Mouse (Mus musculus) gastrocnemius, adult 18-20 months (tissue): ENCODE data around the gene Kcnj1. TPM values are rescaled to one million over a fixed set of nuclear protein-coding genes. Genes with fewer than 3 reads are reported as not detected.

Experiments
- DNase-seq: peaks from one replicate; pipeline ENCODE4 v3.0.0; 2021; ENCODE audit warnings: low spot score
- long read RNA-seq, 2 experiments: library from polyadenylated mRNA; stranded (forward); transcript quantifications; one replicate each; pipeline ENCODE4 v2.0.0; 2021
- total RNA-seq, 2 experiments: library from RNA; stranded (reverse); gene quantifications; 2 replicates each; pipeline ENCODE4 v1.2.3; 2021

Kcnj1 gene
- not detected for total RNA-seq
- long read RNA-seq, experiment 1: 0 reads
- long read RNA-seq, experiment 2: 0 reads

DNA sequence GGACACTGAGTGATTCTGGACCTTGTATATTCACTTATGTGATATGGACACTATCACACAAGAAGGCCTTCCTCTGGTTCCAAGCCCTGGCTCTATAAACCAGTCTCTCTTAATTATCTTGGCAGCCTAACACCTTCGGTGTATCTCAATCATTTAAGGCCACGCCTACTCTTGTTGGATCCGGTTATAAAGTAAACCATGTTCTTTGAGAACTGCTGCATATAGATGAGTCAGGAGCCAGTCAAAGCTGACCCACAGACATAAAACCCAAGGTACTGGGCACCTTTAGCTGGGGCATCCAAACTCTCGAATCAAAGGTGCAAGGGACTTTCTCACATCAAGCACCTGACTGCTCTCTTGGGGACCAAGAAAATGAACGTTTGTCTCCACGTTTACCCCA, at the start of gene Kcnj1:
Kcnj1 (plus strand) TSS at position 292 of the 400 bp plus-strand sequence.
- DNase-seq: no peak

- no peak for DNase-seq
Measured at GRCm38 (mm10) chr9:32323610-32324009, 48.7 kb upstream of the Kcnj1 start.

DNA sequence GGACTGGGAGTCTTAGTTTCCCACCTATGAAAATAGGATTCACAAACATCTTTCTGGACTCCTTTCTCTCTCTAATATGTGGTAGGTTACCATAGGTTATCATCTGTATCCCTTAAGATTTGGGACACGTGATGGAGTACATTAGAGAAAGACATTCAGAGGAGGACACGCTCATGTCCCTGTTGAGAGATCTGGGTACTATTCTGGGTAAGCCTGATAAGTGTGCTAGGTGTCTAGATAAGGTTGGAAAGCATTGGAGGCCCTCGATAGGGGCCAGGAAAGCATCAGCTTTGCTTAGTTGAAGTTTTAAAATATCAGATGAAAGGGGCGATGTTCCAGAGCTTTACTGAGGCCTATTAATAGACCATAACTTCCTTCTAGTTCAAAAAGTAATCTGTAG, 43.5 kb upstream of the Kcnj1 start:
- DNase-seq: no peak

- DNase-seq: no peak
Measured at GRCm38 (mm10) chr9:32331162-32331561, 41.1 kb upstream of the Kcnj1 start.

DNA sequence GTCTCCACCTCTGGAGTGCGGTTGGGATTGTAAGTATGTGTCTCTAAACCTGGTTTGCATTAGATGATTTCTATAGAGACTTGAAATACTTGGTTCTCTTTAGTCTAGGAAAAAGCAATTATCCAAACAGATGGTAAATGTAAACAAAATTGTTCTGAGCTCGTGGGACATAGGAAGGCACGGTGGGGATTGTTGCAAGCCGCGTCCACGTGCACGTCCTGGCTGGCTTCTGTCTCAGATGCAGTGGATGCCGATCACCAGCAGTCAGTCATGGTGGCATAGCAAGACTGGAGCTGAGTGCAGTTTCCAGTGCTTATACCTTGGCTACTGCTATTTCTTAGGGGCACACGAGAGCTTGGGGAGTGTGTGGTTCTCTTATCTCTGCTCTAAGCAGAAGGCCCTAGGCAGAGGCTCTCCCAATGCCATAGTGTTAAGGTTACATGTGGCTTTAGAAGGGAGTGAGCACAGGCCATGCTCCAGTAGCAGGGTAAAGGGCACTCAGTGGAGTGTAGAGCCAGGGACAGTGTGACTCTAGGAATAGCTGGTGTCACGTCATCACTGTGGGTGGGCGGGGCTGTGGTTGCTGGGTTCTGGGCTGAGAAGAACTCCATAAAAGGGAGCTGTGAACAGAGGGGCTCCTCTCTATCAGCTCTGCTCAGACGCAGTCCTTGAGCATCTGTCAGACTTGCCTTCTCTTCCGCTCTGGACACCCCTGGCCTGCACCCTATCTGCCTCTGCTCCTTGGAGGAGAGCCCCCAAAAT, 36.7 kb upstream of the Kcnj1 start:
- DNase-seq: no peak

DNA sequence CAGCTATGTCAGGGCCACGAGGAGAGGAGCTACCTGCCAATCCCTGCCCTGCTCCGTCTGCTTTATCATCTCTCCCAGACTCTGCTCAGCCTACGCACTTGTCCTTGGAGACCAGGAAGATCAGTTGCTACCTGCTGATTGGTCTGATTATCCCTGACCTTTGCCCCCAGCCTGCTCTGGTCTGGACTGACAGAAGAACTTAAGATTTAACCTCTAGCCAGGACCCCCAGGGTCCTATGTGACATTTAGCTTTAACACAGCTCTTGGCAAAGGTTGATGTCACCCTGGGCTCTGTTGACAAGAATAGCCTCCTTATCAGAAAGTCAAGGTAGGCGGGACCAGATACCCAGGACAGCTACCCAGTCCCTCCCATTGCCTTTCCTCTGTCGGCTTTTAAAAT, 31.5 kb upstream of the Kcnj1 start:
- DNase-seq: no peak

GRCm38 (mm10) chr9:32342929-32343328, 29.4 kb upstream of the Kcnj1 start:
- DNase-seq: no peak

GRCm38 (mm10) chr9:32344051-32344450, 28.2 kb upstream of the Kcnj1 start, which contains the start of gene Kcnj5:
Kcnj5 (minus strand) TSS chr9:32344350.
- DNase-seq: no peak

GRCm38 (mm10) chr9:32344489-32344888, 27.8 kb upstream of the Kcnj1 start:
- DNase-seq: no peak

GRCm38 (mm10) chr9:32348096-32348495, 24.2 kb upstream of the Kcnj1 start:
- no peak for DNase-seq

- no peak for DNase-seq
Measured at GRCm38 (mm10) chr9:32349344-32349743, 22.9 kb upstream of the Kcnj1 start.

DNA sequence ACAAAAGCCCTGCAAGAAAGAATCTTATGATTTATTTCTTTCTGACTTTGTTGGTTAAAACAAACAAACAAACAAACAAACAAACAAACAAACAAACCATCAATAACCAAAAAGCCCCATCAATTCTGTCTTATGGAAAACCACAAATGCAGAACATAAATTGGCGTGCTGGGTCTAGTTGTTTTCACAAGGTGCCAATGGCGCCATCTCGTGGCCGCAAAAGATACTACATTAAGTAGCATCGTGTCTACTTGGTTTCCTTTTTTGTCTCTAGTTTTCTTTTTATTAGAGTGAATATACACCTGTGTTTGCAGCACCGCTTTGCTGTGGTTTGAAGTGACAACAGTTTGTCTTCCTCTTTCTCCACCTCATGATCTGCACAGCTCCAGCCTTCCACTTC, 22.0 kb upstream of the Kcnj1 start:
- peak; percentile 49 for DNase-seq

- no peak for DNase-seq
Measured at GRCm38 (mm10) chr9:32360770-32361169, 11.5 kb upstream of the Kcnj1 start.

- DNase-seq: no peak
Measured at GRCm38 (mm10) chr9:32368812-32369211, 3.5 kb upstream of the Kcnj1 start.

GRCm38 (mm10) chr9:32369388-32369787, 2.9 kb upstream of the Kcnj1 start:
- DNase-seq: no peak

GRCm38 (mm10) chr9:32373656-32374055, 1.4 kb downstream of the Kcnj1 start:
- DNase-seq: no peak

- no peak for DNase-seq
Measured at GRCm38 (mm10) chr9:32376031-32376430, 3.7 kb downstream of the Kcnj1 start.

GRCm38 (mm10) chr9:32376863-32377590, 4.7 kb downstream of the Kcnj1 start:
- DNase-seq: no peak

- DNase-seq: no peak
Measured at GRCm38 (mm10) chr9:32384906-32385305, 12.6 kb downstream of the Kcnj1 start.

DNA sequence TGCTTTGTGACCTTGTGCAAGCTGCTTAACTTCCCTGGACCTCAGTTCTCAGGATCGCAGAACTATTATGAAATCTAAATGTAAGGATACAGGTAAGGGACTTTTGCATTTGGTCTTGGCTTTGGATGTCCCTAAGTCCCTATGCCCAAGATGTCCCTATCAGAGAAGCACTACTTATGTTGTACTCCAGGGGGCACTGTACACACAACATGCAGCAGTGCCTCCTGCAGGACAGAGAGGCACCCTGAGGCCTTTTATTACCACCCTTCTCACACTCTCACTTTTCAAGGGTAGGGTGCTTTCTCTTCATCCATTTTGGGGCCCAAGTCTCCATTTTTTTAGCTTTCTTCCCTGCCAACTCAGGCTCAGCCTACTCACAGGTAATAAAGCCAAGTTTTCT, 15.8 kb downstream of the Kcnj1 start:
- no peak for DNase-seq

DNA sequence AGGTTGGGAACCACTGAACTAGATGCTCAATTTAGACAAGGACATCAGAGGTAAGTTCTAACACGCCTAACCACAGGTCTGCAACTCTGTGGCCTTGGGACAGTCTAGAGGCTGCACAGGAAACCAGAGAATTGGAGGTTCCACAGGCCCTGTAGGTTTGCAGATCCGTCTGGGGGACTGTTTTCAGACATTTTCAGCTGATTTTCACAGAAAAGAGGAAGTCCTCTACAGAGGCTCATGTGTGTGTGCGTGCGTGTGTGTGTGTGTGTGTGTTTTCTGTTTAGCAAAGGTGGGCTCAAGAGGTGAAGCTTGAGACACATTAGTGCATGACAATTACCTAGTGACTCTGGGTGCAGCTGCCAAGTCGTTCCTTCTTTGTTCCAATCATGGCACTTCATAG, 18.8 kb downstream of the Kcnj1 start:
- DNase-seq: no peak

DNA sequence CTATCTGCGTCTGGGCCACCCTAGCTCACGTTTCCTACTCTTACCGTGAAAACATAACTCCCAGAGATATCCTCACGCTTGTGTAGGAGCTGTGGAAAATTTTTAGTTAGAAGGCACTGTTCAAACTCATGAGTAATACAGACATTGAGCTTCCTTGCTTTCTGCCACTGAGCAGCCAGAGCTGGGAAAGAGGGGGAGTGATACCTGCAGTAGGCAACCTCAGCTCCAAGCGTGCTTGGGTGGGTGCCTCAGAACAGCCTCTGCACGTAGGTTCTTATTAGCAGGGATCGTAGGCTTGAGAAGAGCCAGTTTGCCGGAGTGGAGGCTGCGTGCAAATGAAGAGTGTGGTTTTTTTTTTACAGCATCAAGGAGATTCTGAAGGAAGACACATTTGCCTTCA, 19.4 kb downstream of the Kcnj1 start:
- DNase-seq: no peak

DNA sequence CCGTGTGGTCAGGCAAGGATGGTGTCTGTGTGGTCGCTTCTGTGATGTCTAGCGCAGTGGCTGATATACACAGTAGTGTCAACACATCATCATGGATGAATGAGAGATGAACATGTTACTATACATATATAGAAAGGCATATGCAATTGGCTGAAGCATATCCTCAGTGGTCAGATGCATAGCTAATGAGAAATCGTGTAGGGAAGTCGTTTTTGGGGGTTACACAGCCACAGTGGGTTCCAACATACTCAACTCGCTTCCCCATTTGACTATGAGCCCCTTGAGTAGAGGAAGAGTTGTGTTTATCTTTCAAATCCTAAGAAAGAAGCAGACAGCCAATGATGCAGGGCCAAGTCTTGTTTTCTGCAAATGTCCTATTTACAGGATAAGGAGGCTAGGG, 20.4 kb downstream of the Kcnj1 start:
- DNase-seq: no peak
